In the genomic region with DNA sequence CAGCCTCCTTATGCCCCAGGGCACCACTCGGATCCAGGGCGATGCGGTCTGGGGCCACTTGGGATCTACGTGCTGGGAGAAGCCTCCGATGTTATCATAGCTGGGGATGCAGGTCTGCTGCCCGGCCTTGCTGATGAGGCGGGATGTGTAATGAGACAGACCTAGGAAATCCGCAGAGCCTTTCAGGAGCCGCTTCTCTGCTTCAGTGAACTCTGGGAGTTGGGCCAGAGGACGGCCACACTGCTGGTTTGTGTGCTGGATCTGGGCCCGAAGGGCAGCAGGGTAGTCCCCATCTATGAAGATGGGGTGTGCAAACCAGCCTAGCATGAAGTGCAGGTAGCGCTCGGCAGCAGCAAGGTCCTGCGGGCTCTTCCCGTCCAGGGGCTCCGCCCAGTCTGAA, we compare ENCODE assay signal across 11 mouse cellular contexts. TPM values are rescaled to one million over a fixed set of nuclear protein-coding genes. Genes with fewer than 3 reads are reported as not detected.
A peak's percentile ranks its signal among the peaks of the same experiment; 100 is the strongest.
DNase-seq lines count a peak whose midpoint lies in the region; ATAC-seq lines count a peak whose summit lies in the region.
"Had no signal": no experiment of that assay in that cellular context is flagged by ENCODE, and none has a peak within 500 bp of the region (broad histone marks: within the 10 kb centered on the region; RNA-seq: fewer than 3 reads in every experiment).

No protein-coding gene starts in this region.

- no peaks in the 10 kb centered on the region for H3K36me3 ChIP-seq in midbrain, embryonic 11.5 days (ENCODE audit: control insufficient read depth, insufficient read depth, low read length)
- H3K36me3 ChIP-seq in midbrain, embryonic 15.5 days (replicated peaks) = no peaks in the 10 kb centered on the region
- no peaks in the 10 kb centered on the region for H3K36me3 ChIP-seq in embryonic facial prominence, embryonic 14.5 days (ENCODE audit: control insufficient read depth, insufficient read depth, low read length)

- intact Hi-C loops in left cerebral cortex, postnatal 36 days (cut with DNase I) = no loop called here

- no peak overlapping the region for H3K27ac ChIP-seq in midbrain, embryonic 11.5 days (ENCODE audit: low read depth, low read length)
- H3K27ac ChIP-seq in midbrain, embryonic 15.5 days = no peak overlapping the region
- H3K27ac ChIP-seq in embryonic facial prominence, embryonic 14.5 days (replicated peaks; ENCODE audit: low read depth, low read length) = no peak overlapping the region
- H3K27ac ChIP-seq: gastrocnemius, adult 2 months had no signal

- H3K4me2 ChIP-seq in midbrain, embryonic 11.5 days = no peak overlapping the region
- H3K4me2 ChIP-seq in midbrain, embryonic 15.5 days = no peak overlapping the region
- H3K4me2 ChIP-seq in embryonic facial prominence, embryonic 14.5 days (ENCODE audit: low read depth, low read length) = no peak overlapping the region

- peak; percentile 64 for DNase-seq in midbrain, embryonic 11.5 days (ENCODE audit: low spot score, missing footprints)
- DNase-seq in embryonic facial prominence, embryonic 14.5 days (ENCODE audit: low spot score) = no peak
- DNase-seq in left cerebral cortex, postnatal 36 days (ENCODE audit: low spot score in 2 of 2) = peak; percentile 12 to 19
- no peak for DNase-seq in heart, adult 8-10 months (ENCODE audit: low spot score)
- DNase-seq in lung, postnatal 36 days = no peak
- no peak for DNase-seq in spleen, adult 12 weeks (ENCODE audit: low spot score)
- DNase-seq: gastrocnemius, adult 2 months; liver, postnatal 0 days; thymus, postnatal 4 days had no signal

- H3K9ac ChIP-seq in midbrain, embryonic 11.5 days (ENCODE audit: low read length) = no peak overlapping the region
- no peak overlapping the region for H3K9ac ChIP-seq in midbrain, embryonic 15.5 days
- no peak overlapping the region for H3K9ac ChIP-seq in embryonic facial prominence, embryonic 14.5 days (ENCODE audit: low read depth, low read length)
- H3K9ac ChIP-seq: liver, postnatal 0 days had no signal

- no peak for ATAC-seq in midbrain, embryonic 11.5 days (ENCODE audit: low FRiP score)
- no peak for ATAC-seq in midbrain, embryonic 15.5 days (replicated peaks)
- peak; percentile 92 for ATAC-seq in cerebellum, adult (ENCODE audit: insufficient number of reproducible peaks, low FRiP score, low TSS enrichment)
- peak; percentile 37; the same call in 1 of the 2 replicates for ATAC-seq in embryonic facial prominence, embryonic 14.5 days (ENCODE audit: low read depth)
- ATAC-seq: liver, postnatal 0 days had no signal

- WGBS in midbrain, embryonic 11.5 days = 90% methylated on average over 16 of the region's 16 CpGs
- WGBS in midbrain, embryonic 15.5 days = 84% methylated on average over 16 of the region's 16 CpGs
- WGBS in embryonic facial prominence, embryonic 14.5 days = 89% methylated on average over 16 of the region's 16 CpGs

- no peaks in the 10 kb centered on the region for H3K9me3 ChIP-seq in midbrain, embryonic 11.5 days (ENCODE audit: control insufficient read depth, low read length)
- no peaks in the 10 kb centered on the region for H3K9me3 ChIP-seq in midbrain, embryonic 15.5 days
- no peaks in the 10 kb centered on the region for H3K9me3 ChIP-seq in embryonic facial prominence, embryonic 14.5 days (ENCODE audit: control insufficient read depth, low read length)

- H3K4me3 ChIP-seq in midbrain, embryonic 11.5 days (ENCODE audit: low read depth, low read length) = no peak overlapping the region
- no peak overlapping the region for H3K4me3 ChIP-seq in midbrain, embryonic 15.5 days
- no peak overlapping the region for H3K4me3 ChIP-seq in embryonic facial prominence, embryonic 14.5 days (ENCODE audit: low read depth, low read length)
- H3K4me3 ChIP-seq: gastrocnemius, adult 2 months had no signal

- no peaks in the 10 kb centered on the region for H3K27me3 ChIP-seq in midbrain, embryonic 11.5 days (ENCODE audit: control insufficient read depth, insufficient read depth, low read length)
- H3K27me3 ChIP-seq in midbrain, embryonic 15.5 days (replicated peaks) = no peaks in the 10 kb centered on the region
- no peaks in the 10 kb centered on the region for H3K27me3 ChIP-seq in embryonic facial prominence, embryonic 14.5 days (replicated peaks; ENCODE audit: control insufficient read depth, insufficient read depth, low read length)

- no peaks in the 10 kb centered on the region for H3K4me1 ChIP-seq in midbrain, embryonic 11.5 days (ENCODE audit: control insufficient read depth, insufficient read depth, low read length)
- no peaks in the 10 kb centered on the region for H3K4me1 ChIP-seq in midbrain, embryonic 15.5 days
- no peaks in the 10 kb centered on the region for H3K4me1 ChIP-seq in embryonic facial prominence, embryonic 14.5 days (ENCODE audit: control insufficient read depth, insufficient read depth, low read length)

RNA-seq across cellular contexts. Expression of a gene that starts 24.2 kb away (rescaled TPM):
- 0.40 TPM in 1 of 2 replicates, not detected in the other for polyA plus RNA-seq in midbrain, embryonic 11.5 days (2014; fragmentation: Nextera tagmentation; extraction: Ambion mirVana)
- 0.10 and 0.20 TPM in 2 replicates for polyA plus RNA-seq in midbrain, embryonic 15.5 days (2015; fragmentation: Nextera tagmentation; extraction: Ambion mirVana)
- 0.13 and 0.37 TPM in 2 replicates for polyA plus RNA-seq in embryonic facial prominence, embryonic 14.5 days (2014; fragmentation: Nextera tagmentation; extraction: Ambion mirVana)
- 1 to 10 TPM; 1.7 to 2.7 TPM for total RNA-seq in left cerebral cortex, postnatal 36 days (2021)
- total RNA-seq in heart, adult 8-10 months (2022) = not detected
- total RNA-seq: gastrocnemius, adult 2 months had no signal

RNA-seq across cellular contexts. Expression of a gene that starts 55.6 kb away (rescaled TPM):
- 315 and 320 TPM in 2 replicates for polyA plus RNA-seq in midbrain, embryonic 11.5 days (2014; fragmentation: Nextera tagmentation; extraction: Ambion mirVana)
- 52.6 and 59.2 TPM in 2 replicates for polyA plus RNA-seq in midbrain, embryonic 15.5 days (2015; fragmentation: Nextera tagmentation; extraction: Ambion mirVana)
- 185 and 216 TPM in 2 replicates for polyA plus RNA-seq in embryonic facial prominence, embryonic 14.5 days (2014; fragmentation: Nextera tagmentation; extraction: Ambion mirVana)
- total RNA-seq in left cerebral cortex, postnatal 36 days (2021) = 1 to 10 TPM; 5.3 to 6.2 TPM
- 1 to 10 TPM; 4.9 to 6.2 (median 5.5) TPM for total RNA-seq in heart, adult 8-10 months (2022)

Comparison
In these comparisons a context has a peak if more than half of its experiments do, and no peak if none do; other contexts are left out.
1. ATAC-seq: peak in cerebellum, adult (single experiment) and embryonic facial prominence, embryonic 14.5 days (single experiment); none in midbrain, embryonic 11.5 days (single experiment) and midbrain, embryonic 15.5 days (single experiment).
2. DNase-seq: peak in midbrain, embryonic 11.5 days (single experiment) and left cerebral cortex, postnatal 36 days (2 of 2); none in embryonic facial prominence, embryonic 14.5 days (single experiment), heart, adult 8-10 months (single experiment), lung, postnatal 36 days (single experiment) and spleen, adult 12 weeks (single experiment).